Mouse (Mus musculus): Measurements from ENCODE around the gene Sult2b1. TPM values are rescaled to one million over a fixed set of nuclear protein-coding genes. Genes with fewer than 3 reads are reported as not detected.

The Sult2b1 gene
- polyA plus RNA-seq, 1 experiment from 2014 or later = 1.4 TPM

DNA sequence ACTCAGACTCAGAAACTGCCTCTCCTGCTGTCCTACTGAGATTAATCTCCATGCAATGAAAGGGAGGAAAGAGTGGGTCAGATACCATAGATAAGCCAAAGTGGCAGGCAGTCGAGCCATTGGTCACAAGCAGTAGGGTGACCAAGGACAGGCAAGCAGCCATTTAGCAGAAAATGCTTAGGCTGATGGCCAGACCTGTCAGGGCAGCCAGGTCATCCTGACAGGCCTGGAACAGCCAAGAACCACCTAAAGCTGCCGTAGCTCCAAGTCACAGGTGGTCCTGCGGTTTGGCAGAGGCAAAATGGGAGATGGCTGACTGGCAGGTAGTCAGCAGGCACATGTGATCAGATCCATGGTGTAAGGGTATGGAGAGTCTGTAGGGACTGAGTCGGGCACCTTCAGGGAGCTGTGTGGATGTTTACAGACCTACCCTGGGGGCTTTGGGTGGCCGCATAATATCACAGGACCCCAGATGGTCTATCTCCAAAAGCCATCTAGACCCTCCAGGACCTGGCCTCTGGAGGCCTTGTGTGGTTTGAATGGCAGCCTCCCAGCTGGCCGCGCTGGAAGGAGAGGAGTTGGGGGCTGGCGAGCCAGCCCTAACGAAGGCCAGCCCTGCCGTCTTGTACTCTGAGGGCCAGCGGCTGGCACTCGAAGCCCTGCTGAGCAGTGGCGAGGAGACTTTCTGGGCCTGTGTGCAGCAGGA, 62.7 kb downstream of the Sult2b1 start:
- DNase-seq (ENCODE audit: low spot score) = no peak
- Histone ChIP-seq H3K36me3 (ENCODE audit: control insufficient read depth, insufficient read depth, low read length) (peaks cover 24% of the 10 kb centered on the region), H3K4me3 (ENCODE audit: low read depth, low read length) (no peak overlapping the region), H3K9me3 (ENCODE audit: control insufficient read depth, low read length) (no peaks in the 10 kb centered on the region), H3K27ac (ENCODE audit: low read depth, low read length) (no peak overlapping the region), H3K4me1 (replicated peaks; ENCODE audit: control insufficient read depth, insufficient read depth, low read length) (peaks cover 7% of the 10 kb centered on the region), H3K9ac (ENCODE audit: low read length) (no peak overlapping the region), H3K4me2 (ENCODE audit: low read depth, low read length, severe bottlenecking) (no peak overlapping the region), H3K27me3 (ENCODE audit: control insufficient read depth, insufficient read depth, low read length) (no peaks in the 10 kb centered on the region)
- ATAC-seq (replicated peaks; ENCODE audit: low FRiP score) = no peak
- WGBS = 75% methylated on average over 13 of the region's 13 CpGs

DNA sequence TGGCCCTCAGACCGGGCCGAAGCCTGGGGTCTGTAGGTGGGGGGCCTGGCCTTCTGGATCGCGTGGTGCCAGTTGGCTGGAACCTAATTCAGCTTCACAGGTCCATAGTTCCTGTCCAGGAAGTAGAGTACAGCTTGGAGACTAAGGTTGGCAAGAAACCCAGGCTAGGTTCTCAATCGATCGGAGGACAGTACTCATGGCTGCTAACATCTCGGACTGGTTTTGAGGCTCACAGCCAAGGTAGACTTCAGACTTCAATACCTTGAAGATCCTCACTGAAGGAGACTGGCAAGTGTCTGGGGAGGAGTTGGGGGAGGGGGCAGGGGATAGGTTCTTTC, 63.3 kb downstream of the Sult2b1 start:
- DNase-seq (ENCODE audit: low spot score) (no peak), ATAC-seq (replicated peaks; ENCODE audit: low FRiP score) (no peak)
- Histone ChIP-seq H3K4me3 (ENCODE audit: low read depth, low read length) (no peak overlapping the region), H3K27me3 (ENCODE audit: control insufficient read depth, insufficient read depth, low read length) (no peaks in the 10 kb centered on the region), H3K4me2 (ENCODE audit: low read depth, low read length, severe bottlenecking) (no peak overlapping the region), H3K27ac (ENCODE audit: low read depth, low read length) (no peak overlapping the region), H3K36me3 (ENCODE audit: control insufficient read depth, insufficient read depth, low read length) (peaks cover 24% of the 10 kb centered on the region), H3K9me3 (ENCODE audit: control insufficient read depth, low read length) (no peaks in the 10 kb centered on the region), H3K9ac (ENCODE audit: low read length) (no peak overlapping the region), H3K4me1 (replicated peaks; ENCODE audit: control insufficient read depth, insufficient read depth, low read length) (peaks cover 12% of the 10 kb centered on the region)
- 79% methylated on average over 7 of the region's 7 CpGs for WGBS

DNA sequence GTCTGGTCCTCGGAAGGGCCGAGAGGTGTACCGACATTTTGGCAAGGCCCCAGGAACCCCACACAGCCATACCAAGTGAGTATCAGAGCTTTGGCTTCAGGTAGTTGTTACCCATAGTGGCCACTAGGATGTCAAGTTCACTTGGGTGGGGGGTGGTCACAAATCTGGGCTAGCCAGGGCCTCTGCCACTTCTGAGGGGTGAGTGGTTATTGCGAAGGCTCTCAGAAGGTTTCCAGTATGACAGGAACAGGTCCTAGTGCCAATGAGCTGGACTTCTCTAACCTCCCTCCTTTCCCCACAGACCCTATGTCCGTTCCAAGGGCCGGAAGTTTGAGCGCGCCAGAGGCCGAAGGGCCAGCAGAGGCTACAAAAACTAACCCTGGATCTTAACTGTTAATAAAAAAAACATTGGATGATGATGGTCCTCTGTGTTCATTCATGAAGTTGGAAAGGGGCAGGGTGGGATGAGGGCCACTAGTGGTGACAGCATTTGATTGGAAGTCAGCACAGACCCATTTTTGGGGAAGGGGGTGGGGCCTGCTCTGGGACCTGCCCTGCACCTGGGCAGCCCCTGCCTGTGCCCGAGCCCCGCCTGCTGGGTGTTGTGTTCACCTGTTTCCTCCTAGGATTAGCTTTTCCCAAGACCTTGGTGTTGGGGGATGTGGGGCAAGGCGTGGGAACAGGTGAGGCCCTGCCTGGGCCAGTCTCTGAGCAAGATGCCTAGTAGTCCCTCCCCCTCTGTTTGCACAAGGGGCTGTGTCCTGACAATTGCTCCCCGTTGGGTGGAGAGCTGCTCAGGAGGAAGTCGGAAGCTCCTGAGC, 63.8 kb downstream of the Sult2b1 start, which contains the start of gene Fam83e:
Gene Fam83e (plus strand): TSS at position 800 of the 821 bp plus-strand sequence.
- WGBS = 81% methylated on average over 13 of the region's 14 CpGs
- H3K4me3 ChIP-seq (ENCODE audit: low read depth, low read length) = no peak within 1 kb of the TSS
- peak; percentile 54 for DNase-seq (ENCODE audit: low spot score)

DNA sequence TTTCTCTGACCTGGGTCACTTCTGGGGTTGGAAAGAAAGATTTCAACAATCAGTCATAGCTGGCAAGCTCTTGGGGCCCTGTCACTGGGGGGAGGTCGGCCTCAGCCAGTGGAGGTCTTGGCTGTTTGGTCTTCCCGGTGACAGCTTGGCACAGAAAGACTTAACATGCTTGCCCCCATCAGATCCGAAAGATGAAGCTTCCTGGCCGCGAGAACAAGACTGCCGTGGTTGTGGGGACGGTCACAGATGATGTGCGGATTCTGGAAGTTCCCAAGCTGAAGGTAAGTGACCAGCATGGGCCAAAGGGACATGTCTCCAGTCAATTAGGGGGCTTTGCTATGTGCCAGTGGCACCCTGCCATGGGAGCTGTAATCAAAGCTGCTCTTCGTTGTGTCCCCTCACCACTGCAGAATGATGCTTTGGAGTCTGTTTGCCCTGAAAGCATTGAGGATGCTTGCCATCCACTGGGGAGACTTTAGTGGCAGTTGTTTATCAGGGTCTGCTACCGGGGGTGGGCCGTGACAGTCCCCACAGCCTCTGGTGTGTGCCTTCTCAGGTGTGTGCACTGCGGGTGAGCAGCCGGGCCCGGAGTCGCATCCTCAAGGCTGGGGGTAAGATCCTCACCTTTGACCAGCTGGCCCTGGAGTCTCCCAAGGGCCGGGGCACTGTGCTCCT, 64.6 kb downstream of the Sult2b1 start:
- ATAC-seq (replicated peaks; ENCODE audit: low FRiP score) (no peak), DNase-seq (ENCODE audit: low spot score) (no peak)
- Histone ChIP-seq H3K9me3 (ENCODE audit: control insufficient read depth, low read length) (no peaks in the 10 kb centered on the region), H3K9ac (ENCODE audit: low read length) (peak overlapping the region; percentile 99; the same call in 1 of the 2 replicates), H3K4me1 (replicated peaks; ENCODE audit: control insufficient read depth, insufficient read depth, low read length) (peaks cover 21% of the 10 kb centered on the region), H3K4me3 (ENCODE audit: low read depth, low read length) (no peak overlapping the region), H3K27me3 (ENCODE audit: control insufficient read depth, insufficient read depth, low read length) (no peaks in the 10 kb centered on the region), H3K36me3 (ENCODE audit: control insufficient read depth, insufficient read depth, low read length) (peaks cover 24% of the 10 kb centered on the region), H3K27ac (ENCODE audit: low read depth, low read length) (no peak overlapping the region), H3K4me2 (ENCODE audit: low read depth, low read length, severe bottlenecking) (no peak overlapping the region; the same call in 1 of the 2 replicates)
- WGBS = 91% methylated on average over 15 of the region's 16 CpGs

More for the DNA sequence above, 63.8 kb downstream of the Sult2b1 start, which contains the start of gene Fam83e:
- H3K36me3 ChIP-seq (ENCODE audit: control insufficient read depth, insufficient read depth, low read length) = peaks cover 24% of the 10 kb centered on the region
- H3K4me1 ChIP-seq (replicated peaks; ENCODE audit: control insufficient read depth, insufficient read depth, low read length) = peaks cover 18% of the 10 kb centered on the region
- no peaks in the 10 kb centered on the region for H3K27me3 ChIP-seq (ENCODE audit: control insufficient read depth, insufficient read depth, low read length)
- no peak within 1 kb of the TSS for H3K9ac ChIP-seq (ENCODE audit: low read length)
- H3K9me3 ChIP-seq (ENCODE audit: control insufficient read depth, low read length) = no peaks in the 10 kb centered on the region
- no peak within 1 kb of the TSS for H3K4me2 ChIP-seq (ENCODE audit: low read depth, low read length, severe bottlenecking)
- ATAC-seq (replicated peaks; ENCODE audit: low FRiP score) = no peak
- H3K27ac ChIP-seq (ENCODE audit: low read depth, low read length) = no peak within 1 kb of the TSS

DNA sequence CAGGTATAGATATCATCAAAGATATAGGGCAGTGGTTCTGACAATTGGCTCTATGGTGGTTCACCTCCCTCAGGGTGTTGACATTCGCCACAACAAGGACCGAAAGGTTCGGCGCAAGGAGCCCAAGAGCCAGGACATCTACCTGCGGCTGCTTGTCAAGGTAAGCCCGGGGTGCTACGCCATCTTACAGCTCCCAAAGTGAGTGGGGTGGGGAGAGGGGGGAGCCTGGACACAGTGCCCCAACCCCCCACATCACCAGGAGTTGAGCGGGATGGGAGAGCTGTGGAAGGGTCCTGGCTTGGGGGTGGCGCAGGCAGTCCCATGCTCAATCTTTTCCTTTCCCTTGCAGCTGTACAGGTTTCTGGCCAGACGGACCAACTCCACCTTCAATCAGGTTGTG, 65.3 kb downstream of the Sult2b1 start:
- DNase-seq (ENCODE audit: low spot score) = peak; percentile 42
- WGBS = 87% methylated on average over 10 of the region's 10 CpGs
- Histone ChIP-seq H3K4me2 (ENCODE audit: low read depth, low read length, severe bottlenecking) (peak overlapping the region; percentile 62), H3K4me3 (ENCODE audit: low read depth, low read length) (peak overlapping the region; percentile 92), H3K27me3 (ENCODE audit: control insufficient read depth, insufficient read depth, low read length) (no peaks in the 10 kb centered on the region), H3K27ac (ENCODE audit: low read depth, low read length) (no peak overlapping the region), H3K4me1 (replicated peaks; ENCODE audit: control insufficient read depth, insufficient read depth, low read length) (peaks cover 23% of the 10 kb centered on the region), H3K36me3 (ENCODE audit: control insufficient read depth, insufficient read depth, low read length) (peaks cover 19% of the 10 kb centered on the region), H3K9ac (ENCODE audit: low read length) (peak overlapping the region; percentile 99), H3K9me3 (ENCODE audit: control insufficient read depth, low read length) (no peaks in the 10 kb centered on the region)
- ATAC-seq (replicated peaks; ENCODE audit: low FRiP score) = no peak

DNA sequence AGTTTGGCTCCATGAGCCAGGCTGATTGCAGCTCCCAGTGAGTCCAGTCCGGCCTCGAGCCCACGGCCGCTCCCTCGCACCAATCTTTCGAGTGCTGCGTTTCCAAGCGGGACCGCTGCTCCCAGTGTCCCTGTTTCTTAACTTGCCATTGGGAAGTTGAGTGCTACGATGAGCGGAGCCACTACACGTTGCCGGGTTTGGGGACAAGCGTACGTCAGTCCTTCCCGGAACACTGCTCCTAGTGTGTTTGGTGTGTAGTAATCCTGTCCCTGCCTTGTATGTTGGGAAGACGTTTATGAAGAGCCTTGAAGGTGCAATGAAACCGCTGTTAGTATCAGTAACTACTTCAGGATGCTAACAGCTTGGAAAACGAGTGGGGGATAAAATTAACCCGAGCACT, 66.1 kb downstream of the Sult2b1 start:
- H3K9ac ChIP-seq (ENCODE audit: low read length) = peak overlapping the region; percentile 99
- WGBS = under 1% methylated on average over 20 of the region's 20 CpGs
- H3K4me1 ChIP-seq (replicated peaks; ENCODE audit: control insufficient read depth, insufficient read depth, low read length) = peaks cover 25% of the 10 kb centered on the region
- H3K9me3 ChIP-seq (ENCODE audit: control insufficient read depth, low read length) = no peaks in the 10 kb centered on the region
- H3K4me2 ChIP-seq (ENCODE audit: low read depth, low read length, severe bottlenecking) = peak overlapping the region; percentile 62
- ATAC-seq (replicated peaks; ENCODE audit: low FRiP score) (no peak), DNase-seq (ENCODE audit: low spot score) (no peak)
- H3K4me3 ChIP-seq (ENCODE audit: low read depth, low read length) = peak overlapping the region; percentile 92
- H3K36me3 ChIP-seq (ENCODE audit: control insufficient read depth, insufficient read depth, low read length) = peaks cover 12% of the 10 kb centered on the region
- H3K27ac ChIP-seq (ENCODE audit: low read depth, low read length) = peak overlapping the region; percentile 82
- H3K27me3 ChIP-seq (ENCODE audit: control insufficient read depth, insufficient read depth, low read length) = no peaks in the 10 kb centered on the region

DNA sequence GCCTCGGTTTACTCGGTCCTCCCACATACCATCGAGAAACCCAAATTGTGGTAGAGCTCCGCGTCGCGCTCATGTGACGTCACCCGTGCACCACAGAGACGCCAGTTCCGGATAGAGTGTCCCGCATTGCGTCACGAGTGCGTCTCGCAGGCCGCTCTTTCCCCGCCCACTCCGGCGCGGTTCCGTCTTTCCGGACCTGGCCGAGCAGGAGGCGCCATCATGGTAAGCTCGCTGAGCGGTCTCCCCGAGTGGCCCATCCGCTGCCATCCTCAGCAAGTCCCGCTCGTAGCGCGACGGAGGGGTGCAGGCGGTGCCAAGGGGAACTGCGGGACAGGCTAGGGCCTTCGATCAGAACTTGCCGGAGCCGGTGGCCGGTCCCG, 66.6 kb downstream of the Sult2b1 start, which contains the start of gene Sphk2:
Gene Sphk2 (minus strand): TSS at position 85 of the 380 bp plus-strand sequence.
- peaks cover 25% of the 10 kb centered on the region for H3K4me1 ChIP-seq (replicated peaks; ENCODE audit: control insufficient read depth, insufficient read depth, low read length)
- peak within 1 kb of the TSS; percentile 62 for H3K4me2 ChIP-seq (ENCODE audit: low read depth, low read length, severe bottlenecking)
- under 1% methylated on average over 41 of the region's 41 CpGs for WGBS
- DNase-seq (ENCODE audit: low spot score) = peak; percentile 100
- H3K36me3 ChIP-seq (ENCODE audit: control insufficient read depth, insufficient read depth, low read length) = peaks cover 15% of the 10 kb centered on the region
- H3K9me3 ChIP-seq (ENCODE audit: control insufficient read depth, low read length) = no peaks in the 10 kb centered on the region
- ATAC-seq (replicated peaks; ENCODE audit: low FRiP score) = peak; percentile 73
- H3K9ac ChIP-seq (ENCODE audit: low read length) = peak within 1 kb of the TSS; percentile 99
- H3K27ac ChIP-seq (ENCODE audit: low read depth, low read length) = peak within 1 kb of the TSS; percentile 82
- peak within 1 kb of the TSS; percentile 92 for H3K4me3 ChIP-seq (ENCODE audit: low read depth, low read length)
- no peaks in the 10 kb centered on the region for H3K27me3 ChIP-seq (ENCODE audit: control insufficient read depth, insufficient read depth, low read length)
